Mouse (Mus musculus) adrenal gland, postnatal 4 days (tissue): ENCODE results near the gene Iqca. TPM values are rescaled to one million over a fixed set of nuclear protein-coding genes. Genes with fewer than 3 reads are reported as not detected.
A peak's percentile ranks its signal among the peaks of the same experiment; 100 is the strongest.

Source experiments
- DNase-seq, 2 experiments: peaks; one replicate each; pipeline ENCODE4 v3.0.0; 2021 to 2022; ENCODE audit warnings: low spot score in 2 of 2, mixed read lengths in 2 of 2
- long read RNA-seq, 2 experiments: library from polyadenylated mRNA; stranded (forward); transcript quantifications; one replicate each; pipeline ENCODE4 v2.0.0; 2021
- total RNA-seq, 2 experiments: library from RNA; stranded (reverse); gene quantifications; 2 replicates each; pipeline ENCODE4 v1.2.3; 2021

Gene Iqca
- not detected for total RNA-seq
- long read RNA-seq, experiment 1, result 0 reads
- long read RNA-seq, experiment 2, result 0 reads

- DNase-seq, result peak in 1 of 2 experiments; percentile 38
Observed at GRCm38 (mm10) chr1:90153099-90153744, at the start of gene Iqca. TSS of gene Iqca (minus strand) at chr1:90153401.

GRCm38 (mm10) chr1:90202207-90202978 lies 49.2 kb upstream of the Iqca start:
- peak; percentile 40 to 56 for DNase-seq

GRCm38 (mm10) chr1:90201655-90202054 lies 48.5 kb upstream of the Iqca start:
- DNase-seq, result no peak

DNA sequence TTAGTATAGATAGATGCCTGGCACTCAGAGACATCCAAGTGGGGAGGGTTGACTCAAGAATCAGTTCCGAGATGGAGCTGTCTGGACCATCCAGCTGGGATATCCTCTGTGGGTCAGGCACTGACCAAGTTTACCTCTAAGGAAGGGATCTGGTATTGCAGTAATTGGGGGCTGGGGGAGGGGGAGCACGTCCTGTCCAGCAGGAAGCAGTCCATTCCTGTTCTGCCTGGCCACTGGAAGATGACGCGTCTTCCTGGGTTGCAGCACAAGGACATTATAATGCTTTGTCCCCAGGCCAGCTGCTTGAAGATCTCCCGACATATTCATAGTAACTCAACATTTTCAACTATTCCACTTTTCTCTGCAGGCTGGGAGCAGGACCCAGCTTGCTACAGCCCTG lies 48.0 kb upstream of the Iqca start:
- DNase-seq, result no peak

- DNase-seq, result no peak
Observed at GRCm38 (mm10) chr1:90189046-90189445, 35.8 kb upstream of the Iqca start.

DNA sequence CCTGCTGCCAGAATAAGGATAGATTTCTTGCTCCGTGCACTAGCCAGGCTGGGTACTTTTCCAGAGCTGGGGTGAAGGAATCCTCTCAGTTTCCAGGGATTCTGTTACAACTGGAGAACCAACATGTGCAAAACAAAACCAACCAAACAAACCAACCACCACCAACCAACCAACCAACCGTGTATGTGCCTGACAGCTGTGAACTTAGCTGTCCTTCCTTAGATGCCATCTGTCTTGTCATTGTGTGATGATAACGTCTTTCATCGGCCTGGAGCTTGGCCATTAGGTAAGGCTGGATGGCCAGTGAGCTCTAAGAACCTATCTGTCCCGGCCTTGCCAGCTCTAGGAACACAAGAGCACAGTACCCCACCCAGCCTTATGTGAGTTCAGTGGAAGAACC lies 33.7 kb upstream of the Iqca start:
- no peak for DNase-seq

GRCm38 (mm10) chr1:90186173-90186572 lies 33.0 kb upstream of the Iqca start:
- DNase-seq, result no peak

GRCm38 (mm10) chr1:90183602-90184001 lies 30.4 kb upstream of the Iqca start:
- no peak for DNase-seq

DNA sequence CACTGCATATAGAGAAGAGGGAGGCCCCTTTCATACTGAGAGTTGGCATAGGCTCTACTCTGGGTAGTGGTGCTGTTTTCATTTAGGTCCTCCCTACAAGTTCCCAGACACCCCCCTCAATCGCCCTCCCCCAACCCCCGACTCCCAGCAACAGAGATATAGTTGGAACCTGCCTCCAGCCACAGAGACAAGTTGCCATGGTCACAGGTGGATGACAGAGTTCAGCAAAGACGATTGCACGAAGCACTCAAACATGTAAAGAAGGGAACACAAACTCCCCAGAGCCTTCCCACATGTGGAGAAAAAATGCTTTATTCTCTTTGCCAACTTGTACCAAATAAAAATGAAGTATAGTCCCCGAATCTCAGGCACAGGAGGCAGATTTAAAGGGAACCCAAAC lies 29.3 kb upstream of the Iqca start:
- no peak for DNase-seq

DNA sequence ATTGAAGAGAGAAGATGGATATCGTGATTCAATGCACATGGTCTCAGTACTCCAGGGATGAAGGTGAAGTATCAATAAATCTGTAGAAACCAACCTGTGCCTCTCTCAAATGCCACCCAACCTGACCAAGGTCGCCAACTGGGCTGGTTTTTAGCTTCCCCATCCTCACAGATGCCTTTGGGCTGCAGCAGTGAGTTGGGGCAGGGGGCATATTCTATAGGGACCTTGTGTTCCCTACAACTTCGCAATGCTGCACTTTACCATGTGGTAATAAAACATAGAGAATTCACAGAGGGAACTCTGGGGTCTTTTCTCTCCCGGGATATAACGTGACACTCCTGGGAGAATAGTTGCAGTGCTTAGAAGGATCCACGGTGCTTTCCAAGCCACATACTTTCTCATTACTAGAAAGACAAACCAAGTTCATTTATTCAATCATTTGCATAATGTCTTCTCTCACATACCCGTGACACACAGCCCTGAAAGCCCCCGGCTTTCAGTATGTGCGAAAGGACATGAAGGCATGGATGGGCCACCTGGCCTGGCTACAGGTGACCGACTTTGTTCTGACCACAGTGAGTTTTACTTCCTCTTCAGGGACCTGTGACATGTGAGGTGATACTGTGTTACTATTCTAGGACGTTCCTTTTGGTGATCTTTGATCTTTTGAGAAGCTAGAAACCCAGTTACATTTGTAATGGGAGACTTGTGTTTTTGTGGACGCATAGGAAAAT lies 27.9 kb upstream of the Iqca start:
- no peak for DNase-seq

GRCm38 (mm10) chr1:90180479-90180878 lies 27.3 kb upstream of the Iqca start:
- DNase-seq, result no peak

- DNase-seq, result no peak
Observed at GRCm38 (mm10) chr1:90177978-90178377, 24.8 kb upstream of the Iqca start.

DNA sequence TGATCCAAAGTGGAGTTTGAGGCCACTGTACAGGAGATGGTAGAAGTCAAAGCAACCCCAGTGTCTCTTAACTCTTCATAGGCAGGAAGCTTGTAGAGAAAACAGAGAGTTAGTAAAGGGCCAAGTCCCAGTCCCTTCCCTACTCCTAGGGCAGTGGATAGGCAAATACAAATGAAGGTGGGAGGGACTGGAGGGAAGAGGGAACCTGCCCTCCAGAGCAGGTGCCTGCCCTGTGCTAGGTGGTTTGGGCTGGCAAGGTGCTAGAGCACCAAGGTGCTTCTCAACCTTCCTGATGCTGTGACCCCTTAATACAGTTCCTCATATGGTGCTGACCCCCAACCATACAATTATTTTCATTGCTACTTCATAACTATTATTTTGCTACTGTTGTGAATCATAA lies 24.4 kb upstream of the Iqca start:
- DNase-seq, result no peak

DNA sequence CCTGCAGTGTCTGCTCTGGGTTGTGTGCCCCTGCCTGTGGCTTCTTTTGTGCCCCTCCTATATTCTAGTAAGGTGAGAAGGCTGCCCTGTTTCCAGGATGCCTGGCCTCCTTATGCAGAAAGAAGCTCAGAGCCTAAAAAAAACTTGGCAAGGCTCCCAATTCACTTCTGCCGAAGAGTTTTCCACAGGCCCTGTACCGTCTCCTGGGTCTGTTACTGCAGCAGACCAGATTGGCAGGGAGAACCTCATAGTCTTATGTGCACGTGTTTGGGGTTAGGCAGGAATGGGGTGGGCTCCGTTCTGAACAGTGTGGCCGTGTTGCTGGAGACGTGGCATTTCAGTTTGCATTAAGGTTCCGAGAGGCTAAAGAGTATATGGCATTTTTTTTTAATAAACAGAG lies 23.0 kb upstream of the Iqca start:
- DNase-seq, result no peak

GRCm38 (mm10) chr1:90174338-90174737 lies 21.1 kb upstream of the Iqca start:
- no peak for DNase-seq

DNA sequence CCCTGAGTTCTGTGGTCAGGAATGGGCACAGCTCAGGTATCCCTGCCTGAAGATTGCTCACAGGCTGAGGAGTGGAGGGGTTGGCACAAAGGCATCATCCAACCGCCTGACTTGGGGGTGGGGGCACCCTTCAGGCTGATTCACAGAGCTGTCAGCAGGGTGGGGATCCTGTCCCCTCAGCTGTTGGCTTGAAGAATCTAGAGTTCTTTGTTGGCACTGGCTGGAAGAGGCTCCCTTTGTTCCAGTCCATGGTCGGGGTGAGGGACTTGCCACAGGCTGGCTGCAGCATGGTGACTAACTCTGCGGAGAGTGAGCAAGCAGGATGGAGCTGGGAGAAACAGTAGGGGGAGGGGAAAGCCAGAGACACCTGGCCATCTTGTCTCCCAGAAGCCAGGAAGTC lies 11.1 kb upstream of the Iqca start:
- no peak for DNase-seq

- DNase-seq, result no peak
Observed at GRCm38 (mm10) chr1:90163161-90163560, 10.0 kb upstream of the Iqca start.

GRCm38 (mm10) chr1:90162379-90162857 lies 9.2 kb upstream of the Iqca start:
- DNase-seq, result no peak

- no peak for DNase-seq
Observed at GRCm38 (mm10) chr1:90161623-90162022, 8.4 kb upstream of the Iqca start.

- no peak for DNase-seq
Observed at GRCm38 (mm10) chr1:90159927-90160326, 6.7 kb upstream of the Iqca start.

DNA sequence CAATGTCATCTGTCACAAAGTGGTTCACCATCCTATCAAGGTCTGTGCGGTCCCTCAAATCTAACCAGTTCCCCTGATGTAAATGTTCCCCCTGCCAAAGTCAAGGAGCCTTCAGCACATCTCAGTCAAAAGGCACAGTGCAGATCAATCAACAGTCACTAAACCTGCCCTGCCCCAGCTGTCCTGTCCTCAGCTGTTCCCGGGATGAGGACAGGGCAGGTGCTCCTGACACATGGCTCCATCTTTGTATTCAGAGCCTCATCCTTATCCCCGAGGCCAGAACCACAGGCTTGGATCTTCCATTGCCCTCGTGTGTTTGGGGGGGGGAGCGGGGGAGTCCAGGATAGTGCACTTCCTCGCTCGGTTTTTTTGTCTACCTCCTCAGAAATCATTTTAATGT lies 3.4 kb upstream of the Iqca start:
- DNase-seq, result no peak

DNA sequence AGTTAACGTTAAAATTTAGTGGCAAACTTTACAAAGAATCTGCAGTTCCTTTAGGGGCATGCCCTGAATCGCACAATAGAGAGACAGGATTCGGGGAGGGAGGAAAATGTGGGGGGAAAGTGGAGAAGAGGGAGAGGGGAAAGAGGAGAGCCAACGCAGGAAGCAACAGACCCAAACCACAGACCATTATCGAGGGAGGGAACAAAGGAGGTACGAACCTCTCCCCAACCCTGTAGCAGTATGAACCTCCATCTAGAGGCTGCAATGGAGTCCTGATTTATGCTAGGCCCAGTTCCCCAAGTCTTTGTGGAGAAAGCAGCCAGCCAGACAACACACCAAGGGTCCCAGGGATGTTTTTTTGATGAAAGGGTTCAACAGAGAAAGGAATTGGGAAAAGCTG lies 586 bp upstream of the Iqca start:
- DNase-seq, result no peak
